Mouse (Mus musculus) C2C12 (cell line): Measurements from ENCODE around the gene Glb1.

Experiments
- CTCF ChIP-seq: IDR thresholded peaks from one replicate; pipeline ENCODE4 v1.5.1; 2011; ENCODE audit not compliant: control insufficient read depth, insufficient read depth, insufficient read length
- USF1 ChIP-seq: IDR thresholded peaks from one replicate; pipeline ENCODE4 v1.6.1; 2011; ENCODE audit warnings: low read depth, mild to moderate bottlenecking, control low read depth, moderate library complexity

GRCm38 (mm10) chr9:114452418-114452817, 51.5 kb downstream of the Glb1 start:
- TF ChIP-seq CTCF (no peak), USF1 (no peak)
